Mouse (Mus musculus) small intestine, adult 2 months (tissue): ENCODE data around the gene Plin5. TPM values are rescaled to one million over a fixed set of nuclear protein-coding genes. Genes with fewer than 3 reads are reported as not detected.

Source experiments
- H3K27ac ChIP-seq: fragments of 200-500 bp; 2 replicates; pipeline ENCODE4 v1.5.1; 2012; ENCODE audit warnings: low read depth, low read length, control low read depth, inconsistent platforms; ENCODE audit not compliant: insufficient read depth
- H3K27me3 ChIP-seq: fragments of 200-500 bp; 2 replicates; pipeline ENCODE4 v1.6.1; 2012; ENCODE audit warnings: mild to moderate bottlenecking, moderate library complexity, low read length, inconsistent platforms; ENCODE audit not compliant: control insufficient read depth, insufficient read depth
- H3K36me3 ChIP-seq: fragments of 200-500 bp; 2 replicates; pipeline ENCODE4 v1.6.1; 2012; ENCODE audit warnings: mild to moderate bottlenecking, low read length, control low read depth, inconsistent platforms; ENCODE audit not compliant: control insufficient read depth, insufficient read depth
- H3K4me1 ChIP-seq: fragments of 200-500 bp; 2 replicates; pipeline ENCODE4 v1.6.1; 2012; ENCODE audit warnings: low read length, inconsistent platforms, mixed read lengths; ENCODE audit not compliant: control insufficient read depth, insufficient read depth, insufficient read length
- H3K4me3 ChIP-seq: fragments of 200-500 bp; 2 replicates; pipeline ENCODE4 v1.5.1; 2012; ENCODE audit warnings: low read depth, mild to moderate bottlenecking, control low read depth, inconsistent platforms, low read length, moderate library complexity
- CTCF ChIP-seq: fragments of 200-500 bp; IDR thresholded peaks from 2 replicates; pipeline ENCODE4 v1.5.1; 2012; ENCODE audit warnings: low read depth, mild to moderate bottlenecking, control low read depth, inconsistent platforms, low read length, moderate library complexity, mixed read lengths; ENCODE audit not compliant: insufficient replicate concordance, insufficient read length; ENCODE audit errors: extremely low read depth
- POLR2A ChIP-seq: fragments of 200-500 bp; IDR thresholded peaks from 2 replicates; pipeline ENCODE4 v1.6.1; 2012; ENCODE audit warnings: low read depth, mild to moderate bottlenecking, control low read depth, inconsistent platforms, low read length, moderate library complexity
- WGBS: fragments of 180-500 bp; shearing (Covaris S2); methylation state at CpG from one replicate; pipeline ENCODE4 v1.1.7; 2018; 5-methylcytosine and 5-hydroxymethylcytosine counted together
- polyA plus RNA-seq: library from polyadenylated mRNA; depleted of rRNA; stranded (reverse); fragments of >200 nt; gene quantifications from 2 replicates; pipeline ENCODE4 v1.2.3, GENCODE M21; 2012

The Plin5 gene
- polyA plus RNA-seq, 1 experiment = 0.05 TPM

DNA sequence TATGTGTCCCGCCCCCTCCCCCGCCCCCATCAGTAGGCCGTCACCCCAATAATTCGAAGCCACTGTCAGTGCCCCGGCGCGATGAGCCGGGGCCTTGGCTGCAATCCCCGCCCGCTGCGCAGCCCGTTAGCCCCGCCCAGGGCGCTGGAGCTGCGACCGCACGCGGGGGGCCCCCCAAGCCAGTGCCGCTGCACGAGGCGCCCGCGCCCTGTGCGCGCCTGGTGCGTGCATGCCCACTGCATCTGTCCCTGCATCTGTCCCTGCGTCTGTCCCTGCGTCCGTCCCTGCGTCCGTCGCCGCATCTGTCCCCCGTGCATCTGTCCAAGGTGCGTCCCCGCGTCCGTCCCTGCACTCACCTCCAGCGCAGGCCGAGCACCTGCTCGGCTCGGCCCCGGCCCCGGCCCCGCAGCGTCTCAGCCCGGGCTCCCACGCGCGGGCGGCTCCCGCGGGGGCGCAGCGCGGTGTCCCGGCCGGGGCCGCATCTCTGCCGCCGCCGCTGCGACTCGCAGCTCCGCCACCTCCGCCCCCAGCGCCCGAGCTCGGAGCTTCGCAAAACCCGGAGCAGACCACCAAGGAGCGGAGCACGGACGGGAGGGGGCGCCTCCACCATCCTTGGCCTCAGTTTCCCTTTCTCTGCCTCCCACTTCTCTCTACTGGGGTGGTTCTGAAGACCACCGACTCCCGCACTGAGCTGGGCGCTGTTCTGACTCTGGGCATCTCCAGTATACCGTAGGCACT lies 22.6 kb upstream of the Plin5 start, which contains the start of gene Sema6b:
Gene Sema6b (minus strand): TSS at position 486 of the 738 bp plus-strand sequence.
- H3K27ac ChIP-seq = no peak within 1 kb of the TSS
- H3K27me3 ChIP-seq = peaks cover 44% of the 10 kb centered on the region
- TF ChIP-seq CTCF = no peak
- TF ChIP-seq POLR2A = no peak
- H3K4me3 ChIP-seq = peak within 1 kb of the TSS; percentile 81
- peaks cover 14% of the 10 kb centered on the region for H3K4me1 ChIP-seq
- 3% methylated on average over 78 of the region's 79 CpGs for WGBS
- H3K36me3 ChIP-seq = no peaks in the 10 kb centered on the region

DNA sequence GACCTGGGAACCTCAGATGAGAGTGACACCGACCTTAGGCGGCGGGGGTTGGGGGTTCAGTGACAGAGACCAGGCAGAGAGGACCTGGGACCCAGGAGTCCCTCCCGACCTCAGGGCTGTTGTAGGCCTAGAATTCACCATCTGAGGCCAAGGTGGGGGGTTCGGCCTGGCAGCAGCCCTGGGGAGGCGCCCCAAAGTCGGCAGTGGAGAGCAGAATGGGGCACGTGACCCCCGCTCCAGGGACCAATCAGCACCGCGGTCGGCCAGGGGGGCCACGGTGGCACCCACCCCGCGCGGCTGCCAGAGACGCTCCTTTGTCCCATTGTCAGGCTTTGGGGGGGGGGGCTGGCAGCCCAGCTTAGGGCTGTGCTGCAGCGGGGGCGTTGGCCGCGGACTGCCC lies 22.0 kb upstream of the Plin5 start:
- 21% methylated on average over 21 of the region's 21 CpGs for WGBS
- peaks cover 44% of the 10 kb centered on the region for H3K27me3 ChIP-seq
- H3K4me3 ChIP-seq = peak overlapping the region; percentile 81
- peaks cover 19% of the 10 kb centered on the region for H3K4me1 ChIP-seq
- no peaks in the 10 kb centered on the region for H3K36me3 ChIP-seq
- no peak overlapping the region for H3K27ac ChIP-seq
- no peak for TF ChIP-seq POLR2A
- no peak for TF ChIP-seq CTCF

DNA sequence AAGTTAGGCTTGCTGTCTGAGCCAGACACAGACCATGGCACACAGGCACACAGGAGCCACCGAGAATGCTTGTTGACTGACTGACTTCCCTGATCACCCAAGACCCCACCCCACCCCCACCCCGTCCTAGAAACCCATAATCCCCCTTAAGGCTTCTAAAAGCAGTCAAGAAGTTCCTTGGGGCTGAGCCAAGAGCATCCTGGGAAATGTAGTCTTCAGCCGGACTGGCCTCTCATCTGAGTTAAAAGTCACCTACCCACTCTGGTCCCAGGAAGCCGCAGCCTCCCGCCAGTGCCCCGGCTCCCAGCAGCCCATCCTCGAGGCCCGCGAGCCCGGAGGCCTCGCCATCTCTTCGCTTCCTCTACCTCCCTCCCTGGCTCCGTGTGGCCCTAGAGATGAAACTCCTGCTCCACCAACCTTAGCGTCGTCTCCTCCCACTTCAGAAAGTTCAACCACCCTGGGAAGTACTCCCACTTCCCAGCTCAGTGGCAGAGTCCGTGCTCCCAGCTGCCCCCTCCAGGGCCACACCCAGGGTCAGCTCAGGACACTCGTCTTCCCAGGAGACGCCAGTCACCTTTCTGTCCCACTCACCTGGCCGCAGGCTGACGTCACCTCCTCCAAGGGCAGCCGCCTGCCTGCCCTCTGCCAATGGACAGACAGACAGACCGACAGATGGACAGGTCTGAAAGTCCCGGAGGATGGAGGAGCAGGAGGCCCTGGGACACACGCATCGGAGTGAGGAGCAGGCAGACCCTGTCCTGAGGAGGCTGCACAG lies 20.6 kb upstream of the Plin5 start:
- peaks cover 24% of the 10 kb centered on the region for H3K4me1 ChIP-seq
- no peak for TF ChIP-seq POLR2A
- TF ChIP-seq CTCF = no peak
- H3K27me3 ChIP-seq = peaks cover 34% of the 10 kb centered on the region
- no peaks in the 10 kb centered on the region for H3K36me3 ChIP-seq
- H3K4me3 ChIP-seq = 0 out of 2 replicates have a peak overlapping the region, but pooled peaks have one; percentile 8
- no peak overlapping the region for H3K27ac ChIP-seq
- WGBS = 41% methylated on average over 25 of the region's 25 CpGs

GRCm38 (mm10) chr17:56136558-56136957 lies 19.2 kb upstream of the Plin5 start:
- 88% methylated on average over 7 of the region's 7 CpGs for WGBS
- Histone ChIP-seq H3K36me3 (no peaks in the 10 kb centered on the region), H3K27me3 (peaks cover 23% of the 10 kb centered on the region), H3K4me3 (no peak overlapping the region), H3K4me1 (peaks cover 22% of the 10 kb centered on the region), H3K27ac (no peak overlapping the region)
- TF ChIP-seq POLR2A = no peak
- no peak for TF ChIP-seq CTCF

DNA sequence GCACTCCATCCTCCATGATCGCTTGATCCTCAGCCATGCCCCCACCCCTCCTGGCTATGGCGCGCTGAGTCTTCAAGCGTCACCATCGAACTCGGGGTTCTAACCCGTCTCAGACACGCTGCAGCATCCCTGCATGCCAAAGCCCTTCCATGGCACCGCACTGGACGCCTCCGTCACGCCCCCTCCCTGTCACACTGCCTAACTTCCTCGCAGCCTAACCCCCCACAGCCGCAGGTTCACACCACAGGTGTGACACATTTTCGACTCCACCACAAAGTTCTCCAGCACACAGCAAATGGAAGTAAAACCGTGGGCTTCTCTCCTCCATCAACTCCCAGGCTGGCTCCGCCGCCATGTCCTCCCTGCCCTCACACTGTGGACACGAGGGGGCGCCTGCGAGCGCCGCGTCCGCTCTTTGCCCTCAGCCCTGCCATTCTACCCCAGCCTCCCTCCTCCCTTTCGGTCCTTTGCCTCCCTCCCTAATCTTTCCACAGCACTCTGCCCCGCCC lies 17.1 kb upstream of the Plin5 start:
- H3K4me3 ChIP-seq = peak overlapping the region; percentile 67
- peaks cover 4% of the 10 kb centered on the region for H3K27me3 ChIP-seq
- peak overlapping the region; percentile 98 for H3K27ac ChIP-seq
- H3K4me1 ChIP-seq = peaks cover 16% of the 10 kb centered on the region
- TF ChIP-seq CTCF (peak; percentile 97), POLR2A (no peak)
- WGBS = under 1% methylated on average over 27 of the region's 27 CpGs
- H3K36me3 ChIP-seq = no peaks in the 10 kb centered on the region

- TF ChIP-seq POLR2A (peak; percentile 64), CTCF (no peak; the same call in 1 of the 2 replicates)
- Histone ChIP-seq H3K4me1 (peaks cover 14% of the 10 kb centered on the region), H3K4me3 (peak overlapping the region; percentile 67), H3K27me3 (no peaks in the 10 kb centered on the region), H3K36me3 (no peaks in the 10 kb centered on the region), H3K27ac (peak overlapping the region; percentile 98)
- WGBS = 8% methylated on average over 21 of the region's 21 CpGs
Observed at GRCm38 (mm10) chr17:56133457-56134363, 16.3 kb upstream of the Plin5 start.
